Mouse (Mus musculus) stomach, embryonic 14.5 days (tissue): ENCODE measurements around the gene Mmp24. TPM values are rescaled to one million over a fixed set of nuclear protein-coding genes. Genes with fewer than 3 reads are reported as not detected.

Source experiments
- ATAC-seq: fragments of 200-750 bp; cut with Nextera tagmentation; 2 replicates; pipeline ENCODE4 v1.8.0; 2017; ENCODE audit warnings: low read depth, moderate TSS enrichment; ENCODE audit not compliant: insufficient number of reproducible peaks, insufficient read depth, low FRiP score
- H3K27ac ChIP-seq: fragments of 300-500 bp; sonication (generic); 2 replicates; pipeline ENCODE4 v1.5.1; 2014; ENCODE audit warnings: mild to moderate bottlenecking, low read length, moderate library complexity, mixed read lengths
- H3K27me3 ChIP-seq: fragments of 300-500 bp; sonication (generic); 2 replicates; pipeline ENCODE4 v1.6.1; 2014; ENCODE audit warnings: low read length, control low read depth, mixed read lengths; ENCODE audit not compliant: control insufficient read depth, insufficient read depth
- H3K36me3 ChIP-seq: fragments of 300-500 bp; sonication (generic); 2 replicates; pipeline ENCODE4 v1.6.1; 2014; ENCODE audit warnings: mild to moderate bottlenecking, control low read depth, low read length, moderate library complexity, mixed read lengths; ENCODE audit not compliant: control insufficient read depth, insufficient read depth
- H3K4me1 ChIP-seq: fragments of 300-500 bp; sonication (generic); 2 replicates; pipeline ENCODE4 v1.6.1; 2014; ENCODE audit warnings: low read length, control low read depth, mixed read lengths; ENCODE audit not compliant: control insufficient read depth, insufficient read depth
- H3K4me2 ChIP-seq: fragments of 300-500 bp; sonication (generic); replicated peaks from 2 replicates; pipeline ENCODE4 v1.6.1; 2014; ENCODE audit warnings: low read depth, low read length, control low read depth
- H3K4me3 ChIP-seq: fragments of 300-500 bp; sonication (generic); 2 replicates; pipeline ENCODE4 v1.5.1; 2014; ENCODE audit warnings: low read depth, low read length, control low read depth
- H3K9ac ChIP-seq: fragments of 300-500 bp; sonication (generic); replicated peaks from 2 replicates; pipeline ENCODE4 v1.6.1; 2014; ENCODE audit warnings: low read depth, mild to moderate bottlenecking, control low read depth, low read length, moderate library complexity, mixed read lengths
- H3K9me3 ChIP-seq: fragments of 300-500 bp; sonication (generic); 2 replicates; pipeline ENCODE4 v1.6.1; 2016; ENCODE audit warnings: low read depth, low read length, control low read depth; ENCODE audit not compliant: control insufficient read depth
- WGBS: fragments of 180-500 bp; shearing (Covaris S2); extraction: QIAGEN DNeasy Blood & Tissue Kit; methylation state at CpG from one replicate; pipeline ENCODE4 v1.1.7; 2014; 5-methylcytosine and 5-hydroxymethylcytosine counted together
- polyA plus RNA-seq: library from polyadenylated mRNA; unstranded; fragments of >200 nt; fragmentation: Nextera tagmentation; extraction: Ambion mirVana; gene quantifications from 2 replicates; pipeline ENCODE4 v1.2.1, GENCODE M21; 2014

Gene Mmp24
- polyA plus RNA-seq, 1 experiment from 2014 or later, result 0.51 TPM

- H3K9ac ChIP-seq, result no peak overlapping the region
- H3K4me2 ChIP-seq, result no peak overlapping the region
- no peak overlapping the region for H3K4me3 ChIP-seq
- no peaks in the 10 kb centered on the region for H3K27me3 ChIP-seq
- H3K4me1 ChIP-seq, result no peaks in the 10 kb centered on the region
- WGBS, result 55% methylated on average over 3 of the region's 3 CpGs
- H3K36me3 ChIP-seq, result no peaks in the 10 kb centered on the region
- H3K27ac ChIP-seq, result no peak overlapping the region
- ATAC-seq, result no peak
- H3K9me3 ChIP-seq, result no peaks in the 10 kb centered on the region
Observed at GRCm38 (mm10) chr2:155798613-155799012, 23.5 kb downstream of the Mmp24 start.

GRCm38 (mm10) chr2:155802761-155803160 is 27.6 kb downstream of the Mmp24 start:
- Histone ChIP-seq H3K9ac (no peak overlapping the region), H3K9me3 (no peaks in the 10 kb centered on the region), H3K4me1 (no peaks in the 10 kb centered on the region), H3K27me3 (no peaks in the 10 kb centered on the region), H3K36me3 (no peaks in the 10 kb centered on the region), H3K27ac (no peak overlapping the region), H3K4me3 (no peak overlapping the region), H3K4me2 (no peak overlapping the region)
- ATAC-seq, result no peak
- 48% methylated on average over 3 of the region's 3 CpGs for WGBS

GRCm38 (mm10) chr2:155804053-155804452 is 28.9 kb downstream of the Mmp24 start:
- H3K4me2 ChIP-seq, result no peak overlapping the region
- ATAC-seq, result no peak
- H3K4me1 ChIP-seq, result no peaks in the 10 kb centered on the region
- no peak overlapping the region for H3K9ac ChIP-seq
- no peaks in the 10 kb centered on the region for H3K36me3 ChIP-seq
- no peaks in the 10 kb centered on the region for H3K27me3 ChIP-seq
- 65% methylated on average over 5 of the region's 5 CpGs for WGBS
- H3K4me3 ChIP-seq, result no peak overlapping the region
- H3K27ac ChIP-seq, result no peak overlapping the region
- H3K9me3 ChIP-seq, result no peaks in the 10 kb centered on the region

GRCm38 (mm10) chr2:155805231-155805924 is 30.2 kb downstream of the Mmp24 start:
- Histone ChIP-seq H3K4me2 (no peak overlapping the region), H3K27me3 (no peaks in the 10 kb centered on the region), H3K4me1 (no peaks in the 10 kb centered on the region), H3K9me3 (no peaks in the 10 kb centered on the region), H3K9ac (no peak overlapping the region), H3K4me3 (no peak overlapping the region), H3K36me3 (no peaks in the 10 kb centered on the region), H3K27ac (no peak overlapping the region)
- 42% methylated on average over 6 of the region's 6 CpGs for WGBS
- no peak for ATAC-seq

GRCm38 (mm10) chr2:155805925-155806255 is 30.7 kb downstream of the Mmp24 start:
- Histone ChIP-seq H3K27me3 (no peaks in the 10 kb centered on the region), H3K9me3 (no peaks in the 10 kb centered on the region), H3K36me3 (no peaks in the 10 kb centered on the region), H3K27ac (no peak overlapping the region), H3K9ac (no peak overlapping the region), H3K4me2 (no peak overlapping the region), H3K4me1 (no peaks in the 10 kb centered on the region), H3K4me3 (no peak overlapping the region)
- no peak for ATAC-seq
- WGBS, result 82% methylated on average over 6 of the region's 6 CpGs

- no peak overlapping the region for H3K27ac ChIP-seq
- no peak overlapping the region for H3K9ac ChIP-seq
- H3K9me3 ChIP-seq, result no peaks in the 10 kb centered on the region
- H3K36me3 ChIP-seq, result no peaks in the 10 kb centered on the region
- no peaks in the 10 kb centered on the region for H3K27me3 ChIP-seq
- H3K4me3 ChIP-seq, result no peak overlapping the region
- no peak overlapping the region for H3K4me2 ChIP-seq
- WGBS, result 67% methylated on average over 5 of the region's 5 CpGs
- no peak for ATAC-seq
- H3K4me1 ChIP-seq, result no peaks in the 10 kb centered on the region
Observed at GRCm38 (mm10) chr2:155806548-155806947, 31.4 kb downstream of the Mmp24 start.

GRCm38 (mm10) chr2:155807408-155807807 is 32.3 kb downstream of the Mmp24 start:
- H3K4me3 ChIP-seq, result no peak overlapping the region
- no peaks in the 10 kb centered on the region for H3K27me3 ChIP-seq
- ATAC-seq, result no peak
- no peak overlapping the region for H3K9ac ChIP-seq
- H3K4me2 ChIP-seq, result no peak overlapping the region
- no peaks in the 10 kb centered on the region for H3K36me3 ChIP-seq
- H3K27ac ChIP-seq, result no peak overlapping the region
- no peaks in the 10 kb centered on the region for H3K4me1 ChIP-seq
- H3K9me3 ChIP-seq, result no peaks in the 10 kb centered on the region
- 49% methylated on average over 4 of the region's 4 CpGs for WGBS

GRCm38 (mm10) chr2:155809620-155810019 is 34.5 kb downstream of the Mmp24 start:
- H3K36me3 ChIP-seq, result no peaks in the 10 kb centered on the region
- H3K4me1 ChIP-seq, result no peaks in the 10 kb centered on the region
- H3K27ac ChIP-seq, result no peak overlapping the region
- no peaks in the 10 kb centered on the region for H3K9me3 ChIP-seq
- no peak overlapping the region for H3K4me2 ChIP-seq
- no peaks in the 10 kb centered on the region for H3K27me3 ChIP-seq
- H3K4me3 ChIP-seq, result no peak overlapping the region
- ATAC-seq, result no peak
- WGBS, result 72% methylated on average over 4 of the region's 4 CpGs
- no peak overlapping the region for H3K9ac ChIP-seq

- Histone ChIP-seq H3K9me3 (no peaks in the 10 kb centered on the region), H3K27ac (no peak overlapping the region), H3K27me3 (no peaks in the 10 kb centered on the region), H3K4me1 (no peaks in the 10 kb centered on the region), H3K36me3 (no peaks in the 10 kb centered on the region), H3K4me2 (no peak overlapping the region), H3K9ac (no peak overlapping the region), H3K4me3 (no peak overlapping the region)
- WGBS, result 36% methylated on average over 16 of the region's 16 CpGs
- ATAC-seq, result no peak
Observed at GRCm38 (mm10) chr2:155811821-155812396, 36.8 kb downstream of the Mmp24 start.
